Mouse (Mus musculus) urinary bladder, postnatal 0 days (tissue): ENCODE data around the gene Olfr1404. TPM values are rescaled to one million over a fixed set of nuclear protein-coding genes. Genes with fewer than 3 reads are reported as not detected.

ENCODE experiments used
- polyA plus RNA-seq: library from polyadenylated mRNA; unstranded; fragments of >200 nt; fragmentation: Nextera tagmentation; extraction: Ambion mirVana; gene quantifications from 2 replicates; pipeline ENCODE4 v1.2.1, GENCODE M21; 2015

Olfr1404 gene
- not detected in 2 replicates for polyA plus RNA-seq

GRCm38 (mm10) chr1:173212092-173212491, at the start of gene Olfr1404:
Olfr1404 (plus strand) TSS chr1:173212392.

GRCm38 (mm10) chr1:173190540-173190939, 21.7 kb upstream of the Olfr1404 start, which contains the start of gene Olfr1406:
Olfr1406 (minus strand) TSS chr1:173190640.

GRCm38 (mm10) chr1:173197508-173197907, 14.7 kb upstream of the Olfr1404 start, which contains the start of gene Olfr218:
Olfr218 (plus strand) TSS chr1:173197808.

GRCm38 (mm10) chr1:173227081-173227480, 14.9 kb downstream of the Olfr1404 start, which contains the start of gene Fcer1a:
Fcer1a (minus strand) TSS chr1:173227214.

GRCm38 (mm10) chr1:173265701-173266100, 53.5 kb downstream of the Olfr1404 start, which contains the start of gene Olfr418:
Olfr418 (plus strand) TSS chr1:173266001.

Other genes with a start within 250 kb of the Olfr1404 start
- not detected in 2 replicates for gene Olfr1408, start 75.0 kb upstream of the Olfr1404 start, polyA plus RNA-seq
- not detected in 2 replicates for gene Olfr1406, start 21.8 kb upstream of the Olfr1404 start, polyA plus RNA-seq
- not detected in 2 replicates for gene Olfr218, start 14.6 kb upstream of the Olfr1404 start, polyA plus RNA-seq
- 1.5 and 2.1 TPM in 2 replicates for gene Fcer1a, start 14.8 kb downstream of the Olfr1404 start, polyA plus RNA-seq
- not detected in 2 replicates for gene Olfr418, start 53.6 kb downstream of the Olfr1404 start, polyA plus RNA-seq
- gene Mptx2, start 65.4 kb downstream of the Olfr1404 start, polyA plus RNA-seq, result not detected in 2 replicates
- 1.7 and 2.2 TPM in 2 replicates for gene Ackr1, start 121.4 kb downstream of the Olfr1404 start, polyA plus RNA-seq
- gene Aim2, start 138.5 kb downstream of the Olfr1404 start, polyA plus RNA-seq, result 5.7 and 9.5 TPM in 2 replicates
- gene Cadm3, start 155.3 kb downstream of the Olfr1404 start, polyA plus RNA-seq, result 2.0 and 3.2 TPM in 2 replicates